Mouse (Mus musculus) MN1 (cell line): Measurements from ENCODE around the gene Ube2v1.

Experiments used
- DNase-seq: peaks from one replicate; pipeline ENCODE4 v3.0.0-alpha.2; 2016; ENCODE audit warnings: low spot score

Ube2v1 gene

DNA sequence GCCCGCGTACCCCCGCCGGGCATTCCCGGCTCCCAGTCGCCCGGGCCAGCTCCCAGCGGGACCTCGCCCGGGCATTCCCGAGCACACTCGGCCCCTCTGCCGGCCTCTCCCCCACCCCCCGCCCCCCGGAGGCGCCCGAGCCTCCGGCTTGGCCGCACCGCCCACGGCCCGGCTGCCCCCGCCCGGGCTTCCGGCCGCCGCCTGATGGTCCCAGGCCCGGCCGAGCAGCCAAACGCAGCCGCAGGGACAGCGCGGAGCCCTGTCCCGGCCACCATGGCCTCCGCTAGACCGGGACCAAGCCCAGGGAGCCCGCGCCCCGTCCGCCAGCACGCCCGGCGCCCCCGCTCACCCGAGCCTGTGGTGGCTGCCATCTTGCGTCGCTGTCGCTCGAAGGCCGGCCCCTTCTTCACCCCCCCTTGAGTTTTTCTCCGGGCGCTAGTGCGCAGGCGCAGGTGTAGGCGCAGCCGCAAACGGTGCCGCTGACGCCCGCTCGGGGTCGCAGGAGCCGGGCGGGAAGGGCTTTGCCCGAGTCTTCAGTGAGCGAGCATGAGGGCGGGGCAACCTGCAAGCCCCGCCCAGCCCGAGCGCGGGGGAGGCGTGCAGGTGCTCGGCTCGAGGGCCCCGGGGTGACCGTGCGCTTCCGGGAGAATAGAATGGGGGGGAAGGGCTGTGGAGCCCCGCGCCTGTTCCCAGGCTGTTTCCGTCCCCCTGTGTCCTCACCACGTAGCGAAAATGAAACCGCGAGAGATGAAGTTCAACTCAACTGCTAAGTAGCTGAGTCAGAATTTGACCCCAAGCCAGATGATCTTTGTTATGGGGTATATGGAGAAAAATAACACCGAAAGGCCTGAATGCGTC, at the start of gene Ube2v1:
TSS of gene Ube2v1 (minus strand) at position 505 of the 858 bp plus-strand sequence.
- DNase-seq = peak; percentile 97

DNA sequence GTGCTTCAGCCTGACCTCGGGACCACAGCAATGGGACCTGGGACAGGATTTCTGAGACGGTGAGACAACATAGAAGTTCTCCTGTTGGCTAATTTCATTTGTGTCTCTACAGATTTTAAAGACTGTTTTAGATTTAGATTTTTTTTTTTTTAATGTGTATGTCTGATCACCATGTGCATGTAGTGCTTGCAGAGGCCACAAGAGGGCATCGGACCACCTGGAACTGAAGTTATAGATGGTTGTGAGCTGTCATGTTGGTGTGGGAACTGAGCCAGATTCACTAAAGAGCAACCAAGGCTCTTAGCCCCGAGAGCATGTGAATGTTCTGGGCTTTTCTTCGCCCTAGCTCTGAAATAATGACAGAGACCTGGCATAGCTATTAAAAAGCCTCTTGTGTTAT, 48.8 kb upstream of the Ube2v1 start:
- peak; percentile 57 for DNase-seq

DNA sequence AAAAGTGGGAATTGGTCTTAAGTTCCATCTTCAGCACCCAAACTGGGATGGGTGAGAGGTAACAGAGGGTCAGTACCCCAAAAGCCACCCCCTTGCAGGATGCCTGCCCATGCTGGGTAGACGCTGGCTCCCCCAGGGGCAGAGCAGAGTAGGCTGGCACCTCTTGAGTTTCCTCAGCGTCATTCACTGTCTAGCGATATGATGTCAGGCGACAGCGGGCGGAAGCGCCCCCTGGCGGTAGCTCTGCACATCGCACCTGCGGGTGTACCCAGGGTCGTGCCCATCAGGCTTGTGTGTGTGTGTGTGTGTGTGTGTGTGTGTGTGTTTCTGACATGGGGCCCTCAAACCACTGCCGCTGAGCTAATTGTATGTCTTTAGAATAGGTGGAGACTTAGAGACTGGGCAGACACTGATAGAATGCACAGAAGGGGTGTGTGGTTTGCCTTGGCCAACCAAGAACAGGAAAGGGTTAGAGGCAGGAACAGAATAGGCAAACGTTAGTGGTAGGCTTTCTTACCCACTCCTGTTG, 48.1 kb upstream of the Ube2v1 start:
- DNase-seq = peak; percentile 83

DNA sequence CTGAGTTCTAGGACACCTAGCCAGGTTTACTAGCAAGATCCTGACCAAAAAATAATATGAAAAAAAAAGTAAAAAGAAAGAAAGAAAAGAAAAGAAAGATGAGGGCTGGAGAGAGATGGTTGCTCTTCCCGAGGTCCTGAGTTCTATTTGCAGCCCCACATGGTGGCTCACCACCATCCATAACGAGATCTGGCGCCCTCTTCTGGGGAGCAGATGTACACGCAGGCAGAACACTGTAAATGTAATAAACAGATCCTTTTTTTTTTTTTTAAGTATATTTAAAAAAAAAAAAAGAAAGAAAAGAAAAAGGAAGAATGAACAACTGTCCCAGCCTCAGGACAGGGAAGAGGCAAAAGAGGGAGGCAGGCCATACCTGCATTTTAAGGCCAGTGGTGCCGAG, 46.7 kb upstream of the Ube2v1 start:
- no peak for DNase-seq

DNA sequence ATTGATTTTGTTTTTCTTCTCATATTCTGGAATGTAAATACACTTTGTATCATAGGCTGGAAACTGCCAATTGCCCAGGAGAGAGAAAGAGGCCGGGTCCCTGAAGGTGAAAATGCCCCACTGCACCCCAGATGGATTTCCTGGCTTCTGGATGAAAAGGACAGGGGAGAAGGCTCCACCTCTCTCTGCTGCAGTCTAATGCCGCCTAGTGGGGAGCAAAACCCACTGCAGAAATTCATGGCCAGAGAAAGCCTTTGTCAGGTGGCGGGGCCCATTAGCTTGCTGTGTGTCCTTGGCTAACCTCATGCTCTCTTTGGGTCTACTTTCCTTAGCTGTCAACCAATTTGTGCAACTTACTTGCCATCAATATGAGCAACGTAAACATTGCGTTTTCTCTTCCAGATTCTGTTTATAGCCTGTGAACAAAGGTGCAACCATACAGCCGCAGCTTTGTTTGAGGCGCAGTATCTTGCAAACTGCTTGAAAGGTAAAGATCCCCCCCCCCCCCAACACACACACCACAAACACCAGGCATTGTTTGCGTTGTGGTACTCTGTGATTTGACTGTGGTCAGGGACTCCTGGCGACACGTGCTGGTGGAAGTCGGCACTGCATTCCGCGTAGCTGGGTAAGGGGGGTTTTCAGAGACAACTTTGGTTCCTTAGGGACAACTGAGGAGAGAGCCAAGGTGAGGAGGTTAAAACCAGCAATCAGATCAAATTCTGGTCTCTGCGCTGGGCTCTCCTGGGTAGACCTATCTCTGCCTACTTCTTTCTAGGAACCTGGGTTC, 43.4 kb upstream of the Ube2v1 start:
- no peak for DNase-seq

DNA sequence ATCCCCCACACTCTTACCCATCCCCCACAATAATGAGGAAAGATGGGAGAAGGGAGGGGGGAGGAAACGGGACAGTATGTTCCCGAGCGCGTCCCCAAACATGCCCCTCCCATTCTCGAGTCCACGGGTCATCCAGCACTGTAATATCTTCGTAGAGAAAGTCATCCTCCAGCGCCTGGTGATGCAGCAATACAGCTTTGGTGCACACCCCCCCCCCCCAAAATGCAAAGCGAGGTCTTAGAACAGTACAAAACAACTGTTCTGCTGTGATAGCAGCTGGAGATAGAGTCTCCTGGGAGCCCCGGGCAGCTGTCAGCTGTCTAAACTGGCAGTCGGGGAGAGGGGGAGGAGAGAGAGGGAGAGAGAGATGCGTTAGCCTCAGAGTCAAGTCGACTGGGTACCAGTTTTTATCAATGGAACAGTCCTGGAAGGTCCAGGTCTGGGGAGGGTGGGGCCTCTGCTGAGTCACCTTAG, 40.4 kb upstream of the Ube2v1 start:
- peak; percentile 85 for DNase-seq

DNA sequence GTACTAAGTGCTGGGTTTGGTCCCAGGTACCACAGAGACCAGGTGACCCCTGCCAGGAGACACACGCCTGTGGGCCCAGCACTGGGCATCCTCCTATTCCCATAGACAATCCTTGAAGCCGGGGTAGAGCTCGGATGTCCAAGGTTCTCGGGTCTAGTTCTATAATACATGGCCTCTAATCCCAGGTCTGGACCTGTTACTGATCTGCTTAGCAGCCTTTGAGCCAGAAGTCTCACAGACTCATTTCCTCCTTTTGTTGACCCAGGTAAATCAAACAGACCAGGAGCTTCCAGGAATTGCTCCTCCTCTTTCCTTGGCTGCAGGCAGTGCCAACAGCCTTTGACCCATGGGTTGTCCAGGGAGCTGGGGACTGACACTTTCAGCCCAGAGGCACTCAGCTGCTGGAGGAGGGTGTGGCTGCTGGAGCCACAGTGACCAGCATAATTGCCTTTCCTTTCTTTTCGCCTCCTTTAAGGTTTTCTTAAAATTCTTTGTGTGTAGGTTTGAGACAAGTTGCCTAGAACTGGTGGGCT, 39.3 kb upstream of the Ube2v1 start:
- no peak for DNase-seq

DNA sequence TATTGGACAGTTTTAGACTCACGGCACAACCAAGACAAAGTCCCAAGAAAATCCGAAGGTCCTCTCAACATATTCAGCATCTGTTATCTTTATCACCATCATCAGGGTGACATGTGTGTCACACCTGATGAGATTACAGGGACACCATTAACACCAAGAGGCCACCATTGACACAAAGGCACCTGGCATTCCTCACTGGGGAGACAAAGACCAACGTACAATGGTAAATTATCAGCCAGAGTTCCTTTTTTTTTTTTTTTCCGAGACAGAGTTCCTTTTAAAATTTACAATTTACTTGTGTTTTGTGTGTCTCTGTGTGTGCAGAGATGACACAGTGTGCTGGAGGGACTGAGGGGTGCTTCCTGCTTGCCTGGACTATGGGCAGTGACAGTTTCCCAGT, 37.5 kb upstream of the Ube2v1 start:
- DNase-seq = no peak

DNA sequence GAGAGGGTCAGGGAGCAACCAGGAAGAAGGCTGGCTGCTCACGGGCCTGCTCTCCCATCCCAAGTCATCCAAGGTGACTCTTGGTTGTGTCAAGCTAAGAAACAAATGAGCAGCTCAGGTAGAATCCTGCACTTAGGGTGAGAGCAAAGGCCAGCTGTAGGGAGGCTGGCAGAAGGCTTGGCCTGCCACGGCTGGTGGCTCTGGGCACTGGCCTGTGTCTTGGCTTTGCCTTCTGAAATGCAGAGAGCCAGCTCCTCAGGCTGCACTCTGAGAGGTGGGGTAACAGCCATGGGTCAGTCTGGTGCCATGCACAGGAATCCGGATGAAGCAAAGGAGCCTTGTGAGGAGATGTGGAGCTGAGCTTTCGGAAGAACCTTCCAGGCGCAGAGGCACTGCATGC, 36.5 kb upstream of the Ube2v1 start:
- DNase-seq = no peak

DNA sequence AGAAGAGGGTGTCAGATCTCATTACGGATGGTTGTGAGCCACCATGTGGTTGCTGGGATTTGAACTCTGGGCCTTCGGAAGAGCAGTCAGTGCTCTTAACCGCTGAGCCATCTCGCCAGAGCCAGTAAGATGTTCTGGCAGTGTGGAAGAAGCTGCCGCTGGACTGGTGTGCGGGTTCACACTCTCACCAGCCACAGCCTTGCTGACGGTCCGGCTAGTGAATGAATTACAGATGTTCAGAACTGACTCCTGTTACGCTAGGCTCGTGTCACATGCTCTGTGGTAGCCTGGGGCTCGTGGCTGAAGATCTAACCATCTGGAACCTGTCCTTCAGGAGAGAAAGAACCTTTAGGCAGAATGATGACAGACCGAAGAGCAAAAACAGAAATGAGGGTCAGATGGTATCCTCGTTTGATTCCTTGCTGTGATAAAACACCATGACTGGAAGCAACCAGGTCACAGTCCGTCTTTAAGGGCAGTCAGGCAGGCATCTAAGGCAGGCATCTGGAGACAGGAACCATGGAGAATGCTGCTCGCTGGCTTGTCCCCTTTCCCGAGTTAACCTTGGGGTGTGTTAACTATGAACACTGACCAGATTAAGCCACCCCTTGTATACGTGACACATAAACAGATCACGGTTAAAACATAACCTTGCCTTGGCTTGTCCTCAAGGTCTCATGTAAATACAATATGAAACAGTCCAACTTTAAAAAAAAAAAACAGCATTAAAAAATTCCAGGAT, 34.2 kb upstream of the Ube2v1 start:
- DNase-seq = no peak

DNA sequence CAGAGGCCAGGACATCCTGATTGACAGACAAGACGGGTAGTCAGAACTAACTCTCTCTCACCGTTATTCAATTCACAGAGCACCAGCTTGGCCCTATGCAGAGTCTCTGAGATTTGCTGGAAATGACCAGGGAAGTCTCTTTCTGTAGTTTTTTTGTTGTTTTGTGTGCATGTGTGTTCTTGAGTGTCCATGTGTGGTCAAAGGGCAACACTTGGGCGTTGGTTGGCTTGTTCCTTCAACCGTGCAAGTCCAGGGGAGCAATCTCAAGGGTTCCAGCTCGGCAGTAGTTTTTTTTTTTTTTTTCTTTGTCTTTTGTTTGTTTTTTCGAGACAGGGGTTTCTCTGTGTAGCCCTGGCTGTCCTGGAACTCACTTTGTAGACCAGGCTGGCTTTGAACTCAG, 30.8 kb upstream of the Ube2v1 start:
- no peak for DNase-seq

DNA sequence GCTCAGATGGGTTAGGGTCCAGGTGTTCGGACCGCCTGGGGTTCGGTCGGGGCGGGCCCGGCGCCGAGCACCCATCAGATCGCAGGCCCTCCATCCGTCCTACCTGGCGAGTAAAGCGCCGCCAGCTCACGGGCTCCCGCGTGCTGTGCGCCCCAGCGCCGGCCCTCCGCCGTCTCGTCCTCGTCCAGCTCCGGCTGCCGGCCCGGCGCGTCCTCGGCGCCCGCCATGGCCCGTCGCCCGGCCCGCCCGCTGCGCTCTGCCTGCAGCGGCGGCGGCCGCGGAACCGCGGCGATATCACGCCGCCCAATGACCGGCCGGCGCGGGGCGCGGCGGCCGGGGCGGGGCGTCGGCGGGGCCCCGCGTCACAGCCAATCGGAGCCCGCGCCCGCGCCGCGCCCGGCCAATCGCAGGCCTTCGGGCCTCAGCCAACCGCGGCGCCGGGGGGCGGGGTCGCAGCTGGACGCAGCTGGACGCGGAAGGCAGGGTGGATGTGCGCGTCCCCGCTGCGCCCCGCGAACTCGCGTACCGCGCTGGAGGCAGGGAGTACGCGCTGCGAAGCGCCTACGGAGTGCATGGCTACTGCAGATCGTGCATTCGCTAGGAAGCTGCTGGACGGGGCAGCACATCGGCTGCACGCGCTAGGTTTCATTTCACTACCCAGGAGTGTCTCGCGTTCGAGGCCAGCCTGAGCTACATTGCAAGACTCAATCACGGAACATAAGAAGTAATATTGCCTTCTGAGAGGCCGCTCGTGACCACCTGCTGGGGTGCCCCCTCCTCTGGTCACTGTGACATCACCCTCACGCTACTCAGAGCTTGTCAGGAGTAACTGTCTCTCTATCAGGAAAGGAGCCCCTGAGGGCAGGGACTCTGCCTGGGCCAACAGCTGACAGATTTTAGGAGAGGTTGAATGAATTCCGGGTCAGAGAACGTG, 29.6 kb upstream of the Ube2v1 start, which contains the start of gene Gm20431:
TSS of gene Gm20431 (minus strand) at position 227 of the 934 bp plus-strand sequence.
- DNase-seq = peak; percentile 97

DNA sequence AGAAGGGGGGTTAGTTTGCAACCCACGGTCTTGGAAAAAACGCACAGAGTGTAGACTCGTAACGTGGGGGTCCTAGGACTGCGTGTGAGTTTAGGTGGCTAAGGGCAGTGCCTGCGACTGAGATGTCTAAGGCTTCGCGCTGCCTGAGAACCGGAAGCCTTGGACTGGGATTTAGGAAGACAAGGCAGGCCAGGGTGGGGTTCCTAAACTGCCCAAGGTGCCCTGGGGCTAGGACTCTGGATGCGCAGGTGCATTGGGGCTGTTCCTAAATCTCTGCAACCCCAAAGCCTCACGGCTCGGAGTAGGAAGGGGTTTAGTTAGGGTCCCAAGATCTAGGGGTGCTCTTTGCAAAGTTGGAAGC, 28.7 kb upstream of the Ube2v1 start:
- no peak for DNase-seq

DNA sequence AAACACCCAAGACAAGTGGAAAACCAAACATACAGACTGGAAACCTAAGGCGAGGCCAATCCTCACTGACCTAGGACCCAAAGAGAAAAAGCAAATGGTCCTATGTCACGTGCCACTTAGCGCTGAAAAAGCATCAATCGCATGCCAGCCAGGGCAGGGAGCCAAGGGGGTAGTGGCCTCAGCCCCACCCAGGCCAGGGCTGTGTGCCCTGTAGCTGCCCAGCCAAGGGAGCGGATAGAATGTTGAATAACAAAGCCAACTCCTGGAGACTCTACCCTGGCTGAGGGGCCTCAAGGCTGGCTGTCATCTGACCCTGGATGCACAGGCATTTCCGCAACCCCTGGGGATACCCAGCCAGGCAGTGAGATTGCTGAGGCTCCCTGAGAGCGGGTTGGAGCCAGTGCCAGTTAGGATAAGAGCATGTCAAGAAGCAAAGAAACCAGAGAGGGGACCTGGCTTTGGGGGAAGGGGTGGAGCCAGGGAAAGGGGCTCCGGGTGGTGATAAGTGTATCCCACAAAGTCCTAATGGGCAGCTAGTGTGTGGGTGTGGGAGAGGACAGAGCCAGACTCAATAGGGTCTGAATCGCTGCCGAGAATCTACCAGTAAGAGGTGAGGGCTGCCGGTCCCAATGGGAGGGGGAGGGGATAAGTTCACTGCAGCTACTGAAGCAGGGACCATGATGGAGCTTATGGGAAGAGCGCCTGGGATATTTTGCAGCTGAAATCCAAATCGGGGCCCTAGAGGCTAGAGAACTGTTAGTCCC, 28.1 kb upstream of the Ube2v1 start:
- peak; percentile 84 for DNase-seq

DNA sequence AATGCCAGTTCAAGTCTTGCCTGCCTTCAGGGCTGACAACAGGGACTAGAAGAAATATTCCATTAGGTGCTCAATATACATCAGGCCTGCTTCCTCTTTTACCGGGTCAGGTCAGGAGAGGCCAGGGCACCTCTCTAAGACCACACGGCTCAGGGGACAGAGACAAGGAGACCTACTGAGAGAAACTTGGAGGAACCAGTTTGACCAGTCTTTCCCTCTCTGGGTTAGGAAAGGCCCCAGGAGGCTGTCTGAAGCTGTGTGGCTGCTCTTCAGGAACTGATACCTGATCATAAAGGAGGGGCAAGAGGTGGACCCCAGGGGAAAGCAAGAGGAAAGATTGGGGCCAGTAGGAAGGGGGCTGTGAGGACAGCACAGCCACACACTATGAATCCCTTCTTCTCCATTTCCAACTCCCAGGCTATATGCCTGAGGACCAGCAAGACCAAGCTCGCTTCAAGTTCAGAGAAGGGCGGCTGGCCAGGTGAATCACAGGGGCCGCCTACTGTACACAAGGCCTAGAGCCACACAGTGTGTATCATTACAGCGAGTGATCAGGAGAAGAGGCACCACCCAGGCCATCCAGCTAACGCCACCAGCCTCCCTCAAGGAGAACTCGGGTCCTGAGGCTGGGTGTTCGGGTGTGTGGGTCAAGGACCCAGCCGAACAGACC, 27.4 kb upstream of the Ube2v1 start:
- DNase-seq = no peak

DNA sequence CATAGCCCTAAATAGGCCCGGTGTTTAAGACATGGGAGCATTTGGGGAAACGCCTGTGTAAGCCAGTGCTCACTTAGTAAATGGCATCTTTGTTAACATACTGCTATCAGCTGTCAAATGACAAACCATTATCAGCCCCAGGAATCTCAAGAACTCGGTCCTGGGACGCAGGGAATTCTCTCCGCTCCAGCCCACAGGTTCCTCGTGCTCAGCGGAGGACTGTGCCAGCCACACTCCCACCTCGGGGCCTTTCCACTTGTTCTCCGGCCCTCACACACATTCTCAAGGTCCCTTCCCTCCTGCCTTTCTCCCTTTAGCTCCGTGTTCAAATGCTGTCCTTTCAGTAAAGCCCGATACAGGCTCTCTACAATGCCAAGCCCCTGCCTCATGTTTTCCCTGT, 26.8 kb upstream of the Ube2v1 start:
- no peak for DNase-seq

DNA sequence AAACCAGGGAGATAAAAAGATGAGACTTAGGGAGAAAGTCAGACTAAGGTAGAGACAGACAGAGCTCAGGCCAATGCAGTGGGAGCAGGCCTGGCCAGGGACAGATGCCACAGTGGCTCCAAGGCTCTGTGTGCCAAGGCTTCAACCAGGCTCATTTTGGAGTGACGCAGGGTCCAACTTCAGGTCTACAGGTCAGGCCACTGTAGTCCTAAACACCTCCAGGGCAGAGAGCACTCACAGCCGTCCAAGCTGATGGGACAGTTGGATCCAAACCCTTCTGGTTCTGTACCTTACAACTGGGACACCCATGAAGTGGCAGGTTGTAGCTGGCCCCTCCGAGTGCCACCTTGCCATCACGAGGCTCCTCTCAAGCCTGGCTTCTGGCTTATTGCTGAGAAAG, 26.1 kb upstream of the Ube2v1 start:
- no peak for DNase-seq

DNA sequence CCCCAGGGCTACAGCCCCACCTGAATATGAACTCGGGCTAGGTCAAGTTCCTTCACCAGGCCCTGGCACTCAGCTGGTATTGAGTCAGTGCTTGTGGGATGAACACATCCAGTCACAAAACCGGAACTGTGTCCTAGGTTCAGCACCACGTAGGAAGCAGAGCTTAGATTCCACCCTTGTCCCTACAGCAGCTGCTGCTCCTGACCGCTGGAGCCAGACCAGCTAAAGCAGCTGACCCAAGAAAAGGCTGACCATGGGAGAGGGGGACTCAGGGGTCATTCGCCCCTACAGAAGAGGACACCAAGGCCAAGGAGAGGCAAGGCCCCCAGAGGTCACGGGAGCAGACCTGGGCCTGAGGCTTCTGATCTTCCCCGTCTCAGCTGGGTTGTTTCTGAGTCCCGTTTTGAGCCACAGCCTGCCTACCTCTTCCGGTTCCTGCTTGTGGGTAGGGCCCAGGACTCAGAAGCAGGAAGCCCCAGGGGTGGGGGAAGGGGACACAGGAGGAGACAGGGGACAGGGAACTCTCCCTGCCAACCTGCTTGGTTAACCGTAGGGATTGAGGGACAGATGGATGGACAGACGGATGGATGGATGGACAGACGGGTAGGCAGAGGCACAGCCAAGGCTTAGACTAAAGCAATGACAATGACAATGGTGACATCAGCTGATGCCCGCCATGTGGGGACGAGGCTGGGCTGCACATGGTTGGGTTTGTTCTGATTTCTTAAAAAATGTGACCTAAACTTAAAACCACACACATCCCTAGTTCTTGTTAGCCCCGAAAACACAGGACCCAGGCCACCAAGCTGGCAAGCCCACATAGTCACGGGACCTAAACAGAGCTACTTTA, 25.0 kb upstream of the Ube2v1 start:
- DNase-seq = no peak
